Mouse (Mus musculus) small intestine, adult 2 months (tissue): ENCODE data around the gene Trim39. TPM values are rescaled to one million over a fixed set of nuclear protein-coding genes. Genes with fewer than 3 reads are reported as not detected.
A peak's percentile ranks its signal among the peaks of the same experiment; 100 is the strongest.

Source experiments
- H3K27ac ChIP-seq: fragments of 200-500 bp; 2 replicates; pipeline ENCODE4 v1.5.1; 2012; ENCODE audit warnings: low read depth, low read length, control low read depth, inconsistent platforms; ENCODE audit not compliant: insufficient read depth
- H3K27me3 ChIP-seq: fragments of 200-500 bp; 2 replicates; pipeline ENCODE4 v1.6.1; 2012; ENCODE audit warnings: mild to moderate bottlenecking, moderate library complexity, low read length, inconsistent platforms; ENCODE audit not compliant: control insufficient read depth, insufficient read depth
- H3K36me3 ChIP-seq: fragments of 200-500 bp; 2 replicates; pipeline ENCODE4 v1.6.1; 2012; ENCODE audit warnings: mild to moderate bottlenecking, low read length, control low read depth, inconsistent platforms; ENCODE audit not compliant: control insufficient read depth, insufficient read depth
- H3K4me1 ChIP-seq: fragments of 200-500 bp; 2 replicates; pipeline ENCODE4 v1.6.1; 2012; ENCODE audit warnings: low read length, inconsistent platforms, mixed read lengths; ENCODE audit not compliant: control insufficient read depth, insufficient read depth, insufficient read length
- H3K4me3 ChIP-seq: fragments of 200-500 bp; 2 replicates; pipeline ENCODE4 v1.5.1; 2012; ENCODE audit warnings: low read depth, mild to moderate bottlenecking, control low read depth, inconsistent platforms, low read length, moderate library complexity
- CTCF ChIP-seq: fragments of 200-500 bp; IDR thresholded peaks from 2 replicates; pipeline ENCODE4 v1.5.1; 2012; ENCODE audit warnings: low read depth, mild to moderate bottlenecking, control low read depth, inconsistent platforms, low read length, moderate library complexity, mixed read lengths; ENCODE audit not compliant: insufficient replicate concordance, insufficient read length; ENCODE audit errors: extremely low read depth
- POLR2A ChIP-seq: fragments of 200-500 bp; IDR thresholded peaks from 2 replicates; pipeline ENCODE4 v1.6.1; 2012; ENCODE audit warnings: low read depth, mild to moderate bottlenecking, control low read depth, inconsistent platforms, low read length, moderate library complexity
- WGBS: fragments of 180-500 bp; shearing (Covaris S2); methylation state at CpG from one replicate; pipeline ENCODE4 v1.1.7; 2018; 5-methylcytosine and 5-hydroxymethylcytosine counted together
- polyA plus RNA-seq: library from polyadenylated mRNA; depleted of rRNA; stranded (reverse); fragments of >200 nt; gene quantifications from 2 replicates; pipeline ENCODE4 v1.2.3, GENCODE M21; 2012; rRNA removed

Gene Trim39
- polyA plus RNA-seq, 1 experiment: 7.8 TPM

DNA sequence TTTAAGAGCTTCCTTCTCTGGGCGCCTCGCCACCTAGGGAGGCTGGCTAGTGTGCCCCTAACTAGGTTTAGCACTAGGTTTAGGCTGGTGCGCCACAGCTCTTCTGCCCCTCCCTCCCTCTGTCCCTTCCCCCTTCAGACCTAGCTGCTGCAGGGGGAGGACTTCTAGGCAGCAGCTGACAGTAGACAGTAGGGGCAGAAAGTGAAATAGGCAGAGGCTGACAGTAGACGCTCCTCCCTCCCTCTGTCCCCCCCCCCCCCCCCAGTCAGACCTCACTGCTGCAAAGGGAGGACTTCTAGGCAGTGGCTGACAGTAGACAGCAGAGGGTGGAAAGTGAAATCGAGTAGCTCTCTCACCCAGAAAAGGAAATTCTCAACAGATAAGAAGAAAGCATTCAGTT is 43.0 kb downstream of the Trim39 start:
- Histone ChIP-seq H3K4me1 (no peaks in the 10 kb centered on the region), H3K27me3 (peaks cover 17% of the 10 kb centered on the region), H3K27ac (no peak overlapping the region), H3K4me3 (no peak overlapping the region), H3K36me3 (no peaks in the 10 kb centered on the region)
- no peak for TF ChIP-seq POLR2A
- no peak for TF ChIP-seq CTCF
- WGBS: 10% methylated on average over 5 of the region's 5 CpGs

DNA sequence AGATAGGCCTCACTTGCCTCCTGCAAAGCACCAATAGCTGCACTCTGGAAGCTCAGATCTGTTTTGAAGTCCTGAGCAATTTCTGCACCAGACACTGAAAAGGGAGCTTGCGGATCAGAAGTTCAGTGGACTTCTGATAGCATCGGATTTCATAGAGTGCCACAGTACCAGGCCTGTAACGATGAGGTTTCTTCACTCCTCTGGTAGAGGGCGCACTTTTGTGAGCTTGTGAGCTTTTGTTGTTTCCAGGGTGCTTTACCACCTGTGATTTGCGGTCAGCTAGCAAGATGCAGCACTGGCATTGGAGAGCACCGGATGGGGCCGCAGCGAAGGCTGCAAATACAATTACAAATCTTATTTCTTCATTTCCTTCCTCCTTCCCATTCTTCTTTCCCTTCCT is 45.1 kb downstream of the Trim39 start:
- peaks cover 24% of the 10 kb centered on the region for H3K27me3 ChIP-seq
- TF ChIP-seq CTCF (0 out of 2 replicates have a peak, but pooled peaks have one; percentile 11), POLR2A (no peak)
- no peak overlapping the region for H3K27ac ChIP-seq
- H3K36me3 ChIP-seq: no peaks in the 10 kb centered on the region
- no peaks in the 10 kb centered on the region for H3K4me1 ChIP-seq
- no peak overlapping the region for H3K4me3 ChIP-seq
- WGBS: 14% methylated on average over 8 of the region's 8 CpGs

DNA sequence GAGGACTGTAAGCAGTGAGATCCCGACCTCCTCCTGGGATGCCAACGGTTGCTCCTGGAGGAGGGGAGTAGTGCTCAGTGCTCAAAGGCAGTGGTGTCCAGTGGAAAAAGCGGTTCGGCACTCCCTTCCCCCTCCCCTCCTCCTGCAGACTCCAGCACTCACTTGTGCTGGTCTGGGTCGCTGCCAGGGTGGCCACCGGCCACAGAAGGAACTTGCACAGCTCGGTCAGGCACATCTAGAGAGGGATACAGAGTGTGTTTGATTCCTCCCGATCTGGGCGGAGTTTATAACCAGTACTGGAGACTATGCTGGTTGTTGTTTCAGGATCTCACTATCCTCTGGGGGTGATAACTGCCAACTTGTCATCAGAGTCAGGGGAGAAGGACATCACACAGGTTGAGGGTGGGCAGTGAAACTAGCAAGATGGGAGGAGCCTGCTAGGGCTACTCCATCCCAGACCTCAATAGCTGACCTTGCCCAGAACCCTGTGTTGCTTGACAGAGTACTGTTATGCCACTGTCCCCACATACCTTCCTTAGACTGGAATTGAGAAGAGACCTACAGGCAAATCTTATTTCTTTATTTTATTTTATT is 46.7 kb downstream of the Trim39 start:
- H3K36me3 ChIP-seq: no peaks in the 10 kb centered on the region
- WGBS: 10% methylated on average over 9 of the region's 9 CpGs
- H3K27me3 ChIP-seq: peaks cover 29% of the 10 kb centered on the region
- H3K4me3 ChIP-seq: no peak overlapping the region
- no peaks in the 10 kb centered on the region for H3K4me1 ChIP-seq
- TF ChIP-seq POLR2A (no peak), CTCF (no peak)
- no peak overlapping the region for H3K27ac ChIP-seq

DNA sequence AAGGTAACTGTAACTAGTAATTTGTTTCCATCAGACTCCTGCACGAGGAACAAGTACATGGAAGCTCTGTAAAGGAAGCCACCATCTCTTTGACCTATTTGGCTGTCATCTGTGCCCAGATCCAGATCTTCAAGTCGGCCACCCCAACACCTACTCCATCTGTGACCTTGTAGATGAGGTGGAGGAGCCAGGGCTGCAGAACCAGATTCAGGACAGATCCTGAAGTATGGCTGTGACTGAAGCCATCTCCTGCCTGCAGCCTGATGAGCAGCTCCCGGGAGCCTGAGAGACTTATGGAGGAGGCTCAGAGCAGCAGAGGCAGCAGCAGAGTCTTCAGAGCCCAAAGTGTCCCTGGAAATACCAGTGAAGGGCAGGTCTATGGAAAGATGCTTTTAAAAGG is 47.6 kb downstream of the Trim39 start:
- no peaks in the 10 kb centered on the region for H3K4me1 ChIP-seq

DNA sequence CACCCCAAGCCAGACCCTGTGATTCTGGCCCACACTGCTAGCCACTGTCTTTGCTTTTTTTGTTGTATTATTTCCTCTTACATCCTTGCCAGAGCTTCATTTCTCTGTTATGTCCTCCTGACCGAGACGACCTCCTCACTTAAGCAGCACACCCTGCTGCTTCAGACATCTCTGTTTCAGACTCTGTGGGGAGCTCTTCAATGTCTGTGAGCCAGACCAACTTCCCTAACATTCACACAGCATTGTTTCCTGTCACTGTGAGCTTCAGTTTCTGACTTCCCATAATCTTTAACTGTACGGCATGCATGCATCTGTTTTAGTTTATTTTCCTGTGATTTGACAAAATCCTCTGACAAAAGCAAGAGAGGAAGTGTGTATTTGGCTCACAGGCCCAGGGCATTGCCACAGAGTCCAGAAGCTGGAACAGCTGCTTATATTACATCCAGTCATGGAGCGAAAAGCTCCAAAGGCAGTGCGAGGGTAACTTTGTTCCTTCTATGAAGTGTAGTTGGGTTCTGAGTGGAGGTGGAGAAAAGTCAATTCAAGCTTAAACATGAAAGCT is 53.4 kb downstream of the Trim39 start:
- no peak overlapping the region for H3K27ac ChIP-seq
- TF ChIP-seq POLR2A (no peak), CTCF (no peak)
- WGBS: 69% methylated on average over 5 of the region's 5 CpGs
- no peaks in the 10 kb centered on the region for H3K36me3 ChIP-seq
- H3K4me1 ChIP-seq: peaks cover 1% of the 10 kb centered on the region; the same call in 1 of the 2 replicates
- H3K27me3 ChIP-seq: peaks cover 28% of the 10 kb centered on the region
- no peak overlapping the region for H3K4me3 ChIP-seq

More for the DNA sequence above, 47.6 kb downstream of the Trim39 start:
- Histone ChIP-seq H3K36me3 (no peaks in the 10 kb centered on the region), H3K27ac (no peak overlapping the region), H3K27me3 (peaks cover 29% of the 10 kb centered on the region), H3K4me3 (no peak overlapping the region)
- WGBS: 40% methylated on average over 3 of the region's 3 CpGs
- no peak for TF ChIP-seq POLR2A
- TF ChIP-seq CTCF: no peak

DNA sequence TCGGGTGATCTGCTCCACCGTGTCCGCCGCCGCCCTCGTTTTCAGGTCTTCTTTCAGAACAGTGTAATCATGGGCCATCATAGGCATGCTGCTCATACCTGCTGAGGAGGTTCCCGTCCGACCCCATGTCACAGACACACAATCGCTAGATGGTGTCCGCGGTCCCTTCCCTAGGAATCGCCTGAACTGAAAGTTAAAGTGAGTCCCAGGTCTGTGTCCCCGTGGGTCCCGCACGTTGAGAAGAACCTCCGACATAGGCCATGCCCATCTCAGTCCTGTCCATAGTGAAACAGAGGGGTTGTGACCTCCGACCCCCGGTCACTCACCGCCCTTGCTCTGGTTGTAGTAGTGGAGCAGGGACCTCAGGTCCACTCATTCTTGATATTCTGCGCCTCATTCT is 56.5 kb downstream of the Trim39 start:
- Histone ChIP-seq H3K27ac (no peak overlapping the region), H3K27me3 (peaks cover 21% of the 10 kb centered on the region), H3K4me3 (peak overlapping the region; percentile 17), H3K36me3 (no peaks in the 10 kb centered on the region), H3K4me1 (peaks cover 1% of the 10 kb centered on the region; the same call in 1 of the 2 replicates)
- 6% methylated on average over 20 of the region's 20 CpGs for WGBS
- no peak for TF ChIP-seq CTCF
- no peak for TF ChIP-seq POLR2A

Other genes starting within 250 kb of the Trim39 start
- gene H2-T23, start 239.4 kb downstream of the Trim39 start, polyA plus RNA-seq: 268 and 784 TPM in 2 replicates
- gene H2-T22, start 229.5 kb downstream of the Trim39 start, polyA plus RNA-seq: 32.0 and 60.5 TPM in 2 replicates
- not detected in 2 replicates for gene Gm6034, start 229.3 kb downstream of the Trim39 start, polyA plus RNA-seq
- 70.6 and 179 TPM in 2 replicates for gene Gm11127, start 213.9 kb downstream of the Trim39 start, polyA plus RNA-seq
- gene Gm19684, start 150.6 kb downstream of the Trim39 start, polyA plus RNA-seq: 0.22 and 0.27 TPM in 2 replicates
- gene Gm7030, start 142.8 kb downstream of the Trim39 start, polyA plus RNA-seq: 12.5 and 88.2 TPM in 2 replicates
- 118 and 149 TPM in 2 replicates for gene Gm8909, start 103.7 kb downstream of the Trim39 start, polyA plus RNA-seq
- gene H2-T3, start 82.0 kb downstream of the Trim39 start, polyA plus RNA-seq: 68.4 and 126 TPM in 2 replicates
- 70.7 and 129 TPM in 2 replicates for gene Rpp21, start 14.2 kb downstream of the Trim39 start, polyA plus RNA-seq
- not detected in 2 replicates for gene H2-M10.2, start 14.2 kb upstream of the Trim39 start, polyA plus RNA-seq
- gene H2-M10.1, start 53.9 kb upstream of the Trim39 start, polyA plus RNA-seq: not detected in 2 replicates
- not detected in 2 replicates for gene H2-M10.3, start 96.2 kb upstream of the Trim39 start, polyA plus RNA-seq
- gene H2-M10.4, start 190.1 kb upstream of the Trim39 start, polyA plus RNA-seq: not detected in 2 replicates